Mouse (Mus musculus) adrenal gland (tissue): ENCODE data around the gene Sigmar1.
"Not testable (repeated sequence)": the region's sequence is repeated elsewhere in the genome, so short reads cannot be mapped to it uniquely, and the experiment has no call there.

ENCODE experiments used
- intact Hi-C: fragments of 180-260 bp; cut with DNase I; formaldehyde crosslinking; loops from one replicate; pipeline ENCODE4 v1.15.1; 2025
- long read RNA-seq, 2 experiments: library from polyadenylated mRNA; unstranded; transcript quantifications; one replicate each; pipeline ENCODE4 v2.0.0; 2020; ENCODE audit warnings: borderline replicate concordance in 1 of 2; ENCODE audit not compliant: insufficient replicate concordance in 1 of 2

Sigmar1 gene
- long read RNA-seq, experiment 1, transcript Sigmar1-201 (4 exons, 1,640 nt) = major isoform, 9 of 15 reads
- long read RNA-seq, experiment 1, partial matches to known transcripts = 1 of 15 reads
- long read RNA-seq, experiment 1, other reads (novel, unspliced or antisense) = 3 of 15 reads
- long read RNA-seq, experiment 2, transcript Sigmar1-203 (3 exons, 1,087 nt) = minor isoform, 6 of 25 reads
- long read RNA-seq, experiment 2, transcript Sigmar1-201 (4 exons, 1,640 nt) = major isoform, 12 of 25 reads
- long read RNA-seq, experiment 2, partial matches to known transcripts = 2 of 25 reads
- long read RNA-seq, experiment 2, other reads (novel, unspliced or antisense) = 5 of 25 reads

DNA sequence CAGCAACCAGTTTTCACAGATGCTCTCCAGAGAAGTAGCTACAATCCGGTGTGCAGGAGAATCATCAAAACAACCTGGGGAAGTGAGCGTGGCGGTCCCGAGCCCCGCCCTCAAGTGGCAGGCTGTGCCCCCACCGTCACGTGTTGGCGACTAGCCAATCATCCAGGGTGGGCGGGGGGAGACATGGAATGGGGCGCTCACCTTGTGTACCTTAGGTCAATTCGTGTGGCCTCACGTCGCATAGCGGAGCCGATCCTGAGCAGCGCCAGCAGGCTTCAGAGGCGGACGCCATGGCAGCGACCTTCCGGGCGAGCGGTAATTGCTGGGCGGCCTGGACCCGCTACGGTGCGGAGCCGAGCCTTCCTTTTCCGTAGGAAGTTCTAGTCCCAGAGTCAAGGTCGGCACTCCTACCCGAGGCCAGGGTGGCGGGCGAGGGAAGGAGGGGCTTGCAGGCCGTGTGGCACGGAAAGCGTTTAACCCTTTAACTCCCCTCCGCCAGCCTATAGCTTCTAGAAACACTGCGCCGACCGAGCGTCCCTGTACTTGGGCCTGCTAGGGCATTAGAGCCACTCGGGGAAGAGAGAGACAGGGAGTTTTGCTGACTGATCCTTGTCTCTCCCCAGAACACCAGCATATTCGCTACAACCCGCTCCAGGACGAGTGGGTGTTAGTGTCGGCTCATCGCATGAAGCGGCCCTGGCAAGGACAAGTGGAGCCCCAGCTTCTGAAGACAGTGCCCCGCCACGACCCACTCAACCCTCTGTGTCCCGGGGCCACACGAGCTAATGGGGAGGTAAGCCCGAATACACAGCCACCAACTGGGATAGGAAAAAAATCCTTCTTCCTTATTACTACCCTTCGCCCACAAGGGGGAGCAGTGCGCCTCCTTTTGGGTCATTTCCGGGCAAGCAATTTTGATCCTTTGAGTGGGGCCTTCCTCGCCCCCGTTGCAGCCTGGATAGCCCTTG is at the start of gene Sigmar1:
Sigmar1 (minus strand) TSS at position 820 of the 968 bp plus-strand sequence.
- intact Hi-C loops = no loop called here

DNA sequence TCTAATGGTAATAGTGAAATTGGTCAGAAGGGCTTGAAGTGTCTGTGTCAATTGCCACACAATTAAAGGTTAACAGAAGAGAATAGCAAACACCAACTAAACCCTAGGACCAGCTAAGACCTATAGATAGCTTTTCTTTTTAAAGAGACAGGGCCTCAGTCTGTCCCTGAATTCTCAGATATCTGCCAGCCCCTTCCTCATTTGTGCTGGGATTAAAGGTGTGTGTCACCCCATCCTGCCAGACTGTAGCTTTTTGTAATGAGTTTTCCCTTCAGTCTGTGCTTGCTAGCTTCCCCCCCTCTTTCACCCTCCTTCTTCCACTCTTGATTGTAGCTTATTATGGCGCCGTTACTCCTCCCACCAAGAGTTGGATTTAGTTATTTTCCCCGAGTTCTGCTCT is 27.2 kb upstream of the Sigmar1 start:
- intact Hi-C loops = not testable (repeated sequence)

DNA sequence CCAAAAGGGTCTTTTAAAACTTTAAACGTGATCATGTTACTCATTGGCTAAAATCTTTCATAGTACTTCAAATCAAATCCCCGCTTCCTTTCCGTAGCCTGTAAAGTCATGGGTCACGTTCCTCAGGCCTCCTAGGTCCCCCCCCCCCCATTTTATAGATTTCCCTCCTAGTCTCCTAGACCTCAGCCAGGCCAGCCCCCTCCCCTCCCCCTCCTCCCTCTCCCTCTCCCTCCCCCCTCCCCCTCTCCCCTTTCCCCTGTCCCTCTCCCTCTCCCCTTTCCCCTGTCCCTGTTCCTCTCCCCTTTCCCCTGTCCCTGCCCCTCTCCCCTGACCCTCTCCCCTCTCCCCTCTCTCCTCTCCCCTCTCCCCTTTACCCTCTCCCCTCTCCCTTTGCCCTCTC is 26.8 kb upstream of the Sigmar1 start:
- intact Hi-C loops = not testable (repeated sequence)

DNA sequence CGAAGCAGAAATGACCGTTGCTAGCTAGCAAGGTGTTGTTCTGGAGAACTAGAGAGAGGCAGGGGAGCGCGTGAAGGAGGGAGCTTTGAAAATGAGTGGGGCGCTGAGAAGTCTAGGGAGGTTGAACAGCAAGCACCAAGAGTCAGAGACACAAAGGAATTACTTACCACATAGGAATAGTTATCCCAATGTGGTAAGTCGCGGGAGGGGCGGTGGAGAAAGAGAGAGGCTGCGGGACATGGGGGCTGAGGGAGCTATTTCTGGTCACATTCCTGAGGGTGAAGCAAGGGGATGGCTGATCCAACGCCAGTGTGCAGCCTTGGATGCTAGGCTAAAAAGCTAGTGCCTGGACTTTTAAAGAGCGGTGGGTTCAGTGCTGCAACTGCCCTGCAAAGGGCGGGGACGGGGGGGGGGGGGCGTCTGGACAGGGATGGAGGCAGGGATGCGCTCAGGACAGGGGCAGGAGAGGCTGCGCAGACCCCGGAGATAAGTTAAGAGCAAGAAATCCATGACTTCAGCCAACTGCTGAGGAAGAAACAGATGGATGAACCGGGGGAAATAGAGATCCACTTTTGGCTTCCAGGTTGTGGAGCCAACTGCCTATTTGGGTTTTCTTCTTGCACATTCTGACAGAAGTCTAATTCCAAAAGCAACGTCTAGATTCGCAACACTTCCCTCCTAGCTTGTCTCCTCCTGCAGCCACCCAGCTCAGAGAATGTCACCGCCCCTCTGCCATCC is 26.0 kb upstream of the Sigmar1 start:
- intact Hi-C loops = not testable (repeated sequence)

DNA sequence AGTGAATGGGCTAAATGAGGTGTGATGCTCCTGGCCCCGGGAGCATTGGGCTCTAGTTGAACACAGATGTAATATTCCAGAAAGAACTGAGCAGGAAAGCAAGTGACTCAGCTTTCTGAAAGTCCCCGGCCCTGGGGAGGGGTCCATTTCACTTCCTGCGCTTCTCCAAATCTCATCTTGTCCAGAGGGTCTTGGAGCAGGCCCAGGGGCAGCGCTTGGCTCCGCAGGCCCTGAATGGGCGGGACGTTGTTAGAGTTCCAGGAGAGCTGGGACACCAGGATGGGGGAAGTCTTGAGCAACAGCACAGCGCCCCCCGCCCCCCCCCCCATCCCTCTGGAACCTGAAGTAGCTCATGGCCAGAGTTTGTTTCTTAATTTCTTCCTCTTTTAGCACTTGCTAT is 25.3 kb upstream of the Sigmar1 start:
- intact Hi-C loops = not testable (repeated sequence)

DNA sequence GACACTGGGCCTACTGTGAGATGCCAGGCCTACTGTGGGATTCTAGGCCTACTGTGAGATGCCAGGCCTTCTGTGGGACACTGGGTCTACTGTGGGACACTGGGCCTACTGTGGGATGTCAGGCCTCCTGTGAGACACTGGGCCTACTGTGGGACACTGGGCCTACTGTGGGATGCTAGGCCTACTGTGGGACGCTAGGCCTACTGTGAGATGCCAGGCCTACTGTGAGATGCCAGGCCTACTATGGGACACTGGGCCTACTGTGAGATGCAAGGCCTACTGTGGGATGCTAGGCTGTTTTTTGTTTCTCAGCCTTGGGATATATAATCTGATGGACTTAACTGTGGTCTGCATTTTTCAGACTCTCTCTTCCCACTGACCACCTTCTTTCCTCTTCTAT is 19.9 kb upstream of the Sigmar1 start:
- intact Hi-C loops = not testable (repeated sequence)

DNA sequence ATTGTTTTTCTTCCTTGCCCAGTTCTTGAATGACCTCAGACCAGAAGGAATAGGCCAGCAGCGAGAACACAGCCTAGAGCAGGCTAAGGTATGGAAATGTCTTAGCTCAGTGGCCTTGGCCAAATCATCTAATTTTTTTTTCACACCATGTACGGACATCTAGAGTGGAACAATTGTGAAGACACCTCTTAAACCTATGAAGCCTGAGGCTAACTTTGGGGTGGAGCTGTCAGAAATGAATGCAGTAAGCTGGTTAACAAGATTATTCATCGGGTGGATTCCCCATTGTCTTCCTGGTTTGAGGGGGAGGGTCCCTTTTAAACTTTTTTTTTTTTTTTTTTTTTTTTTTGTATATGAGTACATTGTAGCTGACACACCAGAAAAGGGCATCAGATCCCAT is 18.5 kb upstream of the Sigmar1 start:
- intact Hi-C loops = not testable (repeated sequence)

DNA sequence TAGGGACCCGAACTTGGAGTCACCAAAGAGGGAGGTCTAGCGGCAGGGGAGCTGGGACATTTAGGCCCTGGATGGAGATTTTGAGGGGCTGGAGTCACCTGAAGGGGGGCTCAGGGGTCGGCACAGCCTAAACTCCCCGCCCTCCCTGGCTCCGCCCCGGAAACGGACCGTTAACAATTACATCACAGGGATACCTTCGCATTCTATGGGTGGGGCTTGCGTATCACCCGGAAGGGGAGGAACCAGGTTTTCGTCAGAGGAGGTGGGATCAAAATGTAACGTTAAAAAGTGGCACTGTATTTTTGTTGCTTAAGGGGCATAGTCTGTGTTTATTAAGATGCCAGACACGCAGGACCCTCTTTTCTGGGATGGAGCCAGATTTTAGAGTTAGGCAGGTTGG is 18.0 kb upstream of the Sigmar1 start, which contains the start of gene Ccl27a:
Ccl27a (minus strand) TSS at position 246 of the 400 bp plus-strand sequence.
- intact Hi-C loops = not testable (repeated sequence)

DNA sequence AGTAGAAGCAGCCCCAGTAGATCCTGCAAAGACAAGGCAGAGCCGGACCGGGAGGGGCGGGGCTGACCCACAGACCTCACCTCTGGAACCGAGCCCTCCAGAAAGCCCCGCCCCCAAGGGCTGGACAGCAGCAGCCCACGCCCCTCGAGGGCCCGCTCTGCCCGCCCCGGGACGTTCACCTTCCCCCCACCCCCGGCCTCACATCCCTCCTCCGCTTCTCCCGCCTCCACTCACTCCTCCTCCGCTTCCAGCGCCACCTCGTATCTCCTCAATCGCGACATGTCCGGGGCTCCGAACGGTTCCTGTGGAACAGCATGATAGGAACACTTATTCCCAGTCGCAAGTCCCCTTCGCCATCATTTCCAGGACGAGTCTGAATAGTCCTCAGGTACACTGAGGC is 17.5 kb upstream of the Sigmar1 start:
- intact Hi-C loops = not testable (repeated sequence)

DNA sequence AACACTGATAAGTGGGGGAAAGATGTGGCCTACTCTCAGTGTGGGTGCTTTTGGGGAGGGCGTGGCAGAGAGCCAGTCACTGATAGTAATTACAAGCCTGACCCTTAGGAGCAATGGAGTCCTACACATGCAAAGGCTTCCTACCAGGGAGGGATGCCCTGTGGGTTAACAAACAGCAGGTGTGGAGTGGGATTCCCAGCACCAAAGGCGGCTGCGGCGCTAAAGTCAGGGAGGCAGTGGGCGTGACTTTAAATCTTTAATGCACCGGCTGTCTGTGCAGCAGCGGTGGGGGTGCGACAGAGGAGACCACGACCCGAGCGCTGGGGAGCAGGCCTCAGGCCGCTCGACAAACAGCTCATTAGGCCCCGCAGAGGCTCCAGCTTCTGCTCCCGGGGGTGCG is 17.0 kb upstream of the Sigmar1 start:
- intact Hi-C loops = not testable (repeated sequence)

DNA sequence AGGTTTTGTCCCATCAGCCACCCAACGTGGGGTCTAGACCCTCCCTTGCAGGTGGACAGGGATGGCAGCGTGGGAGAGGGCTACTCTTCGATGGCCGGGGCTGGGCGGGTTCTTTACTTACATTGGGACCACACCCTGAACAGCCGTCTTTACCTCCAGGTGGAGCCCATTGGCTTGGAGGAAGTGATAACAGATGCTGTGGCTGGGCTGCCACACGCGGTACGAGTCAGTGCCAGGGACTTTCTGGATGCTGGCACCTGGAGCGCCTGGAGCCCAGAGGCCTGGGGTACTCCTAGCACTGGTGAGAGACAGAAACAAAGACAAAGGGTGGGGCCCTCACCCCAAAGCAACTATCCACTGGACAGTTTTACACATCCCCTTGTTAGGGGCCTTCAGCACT is 11.3 kb upstream of the Sigmar1 start:
- intact Hi-C loops = not testable (repeated sequence)

DNA sequence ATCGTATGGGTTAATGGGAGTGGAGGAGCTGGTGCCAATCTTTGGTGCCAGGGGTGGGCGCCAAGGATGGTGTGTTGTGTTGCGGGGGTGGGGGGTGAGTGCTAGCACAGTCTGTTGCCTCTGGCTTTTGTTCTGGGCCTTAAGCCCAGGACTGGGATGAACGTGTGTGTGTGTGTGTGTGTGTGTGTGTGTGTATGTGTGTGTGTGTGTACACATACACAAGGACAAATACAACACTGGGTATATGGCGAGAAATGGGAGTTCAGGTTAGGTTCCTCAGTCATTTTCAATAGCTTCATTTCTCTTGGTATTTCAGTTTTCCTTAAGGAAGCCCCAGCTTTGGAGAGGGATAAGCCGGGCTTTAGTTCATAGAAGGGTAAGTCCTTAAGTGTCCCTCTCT is 7.2 kb upstream of the Sigmar1 start:
- intact Hi-C loops = not testable (repeated sequence)

DNA sequence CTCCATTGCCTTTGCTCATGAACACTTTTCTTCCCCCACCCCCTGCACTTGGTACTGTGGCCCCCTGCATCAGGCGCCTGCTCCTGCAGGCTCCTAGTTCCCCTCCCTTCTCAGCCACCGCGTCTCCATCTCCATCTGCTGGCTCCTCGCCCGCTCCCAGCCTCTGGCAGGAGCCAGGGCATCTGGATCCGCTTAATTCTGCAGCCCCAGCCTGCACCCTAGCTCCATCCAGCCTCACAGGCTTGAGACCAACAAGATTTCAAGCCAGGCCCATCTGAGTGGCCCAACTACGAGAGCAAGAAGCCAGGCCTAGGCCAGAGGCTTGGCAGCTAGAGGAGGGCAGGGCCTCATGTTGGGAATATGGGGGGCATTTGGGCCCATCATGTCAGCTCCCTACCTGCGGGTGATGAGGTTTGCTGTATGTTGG is 6.7 kb upstream of the Sigmar1 start:
- intact Hi-C loops = not testable (repeated sequence)

DNA sequence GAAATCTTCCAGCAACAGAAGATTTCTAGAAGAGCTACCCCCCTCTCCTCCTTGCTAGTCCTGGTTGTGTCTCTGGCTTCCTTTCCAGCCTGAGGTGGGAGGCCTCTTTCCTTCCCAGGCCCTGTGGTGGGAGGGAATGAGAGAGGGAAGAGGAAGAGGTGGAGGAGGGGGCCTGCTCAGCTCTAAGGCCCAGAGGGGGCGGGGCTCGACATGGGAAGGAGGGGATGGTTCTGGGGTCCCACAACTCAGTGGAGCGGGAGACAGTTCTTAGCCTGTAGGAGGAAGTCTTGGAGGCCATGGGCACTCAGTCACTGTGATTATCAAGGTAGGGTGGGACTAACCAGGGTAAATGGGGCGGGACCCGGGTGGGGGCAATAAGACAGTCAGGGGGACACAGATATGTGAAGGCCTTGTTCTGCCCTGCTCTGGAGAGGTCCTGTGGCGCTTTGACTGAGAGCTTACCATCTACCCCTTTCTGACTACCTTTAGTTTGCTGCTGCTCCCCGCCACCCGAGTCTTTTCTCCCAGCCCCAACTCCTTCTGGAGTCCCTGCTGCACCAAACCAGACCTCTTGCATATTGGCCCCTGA is 6.2 kb upstream of the Sigmar1 start:
- intact Hi-C loops = no loop called here

DNA sequence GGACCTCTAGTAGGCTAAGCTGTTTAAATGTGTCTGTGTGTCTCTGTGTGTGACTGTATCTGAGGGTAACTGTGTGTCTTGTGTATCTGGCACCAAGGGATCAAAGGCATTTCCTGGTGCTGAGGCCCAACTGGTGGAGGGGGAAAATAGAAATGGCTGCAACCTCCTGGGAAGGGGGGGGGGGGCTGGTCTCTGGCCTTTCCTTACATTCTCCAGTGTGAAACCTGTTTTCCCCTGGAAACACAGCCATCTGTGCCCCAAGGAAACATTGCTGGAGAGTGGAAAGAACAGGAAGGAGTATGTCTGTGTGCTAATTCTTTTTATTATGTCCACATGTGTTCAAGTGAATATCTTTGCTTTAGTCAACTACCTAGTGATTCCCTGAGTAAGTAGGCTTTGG is 5.7 kb upstream of the Sigmar1 start:
- intact Hi-C loops = no loop called here

DNA sequence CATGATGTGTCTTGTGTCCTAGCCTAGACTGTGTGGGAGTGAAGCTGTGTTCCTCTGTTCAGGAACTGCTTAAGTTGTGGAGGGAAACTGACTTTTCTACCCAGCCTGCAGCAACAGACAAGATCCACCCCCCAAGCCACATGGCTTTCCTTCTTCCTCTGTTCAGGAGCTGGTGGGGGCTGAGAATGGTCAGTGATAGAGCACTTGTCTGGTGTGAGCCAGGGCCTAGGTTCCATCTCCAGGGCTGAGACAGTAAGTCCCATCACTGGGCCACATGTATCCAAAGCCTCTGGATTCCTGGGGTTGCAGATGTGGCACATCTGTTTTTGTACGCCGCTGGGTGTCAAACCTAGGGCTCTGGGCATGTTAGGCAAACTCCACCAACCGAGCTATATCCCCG is 5.0 kb upstream of the Sigmar1 start:
- intact Hi-C loops = no loop called here

DNA sequence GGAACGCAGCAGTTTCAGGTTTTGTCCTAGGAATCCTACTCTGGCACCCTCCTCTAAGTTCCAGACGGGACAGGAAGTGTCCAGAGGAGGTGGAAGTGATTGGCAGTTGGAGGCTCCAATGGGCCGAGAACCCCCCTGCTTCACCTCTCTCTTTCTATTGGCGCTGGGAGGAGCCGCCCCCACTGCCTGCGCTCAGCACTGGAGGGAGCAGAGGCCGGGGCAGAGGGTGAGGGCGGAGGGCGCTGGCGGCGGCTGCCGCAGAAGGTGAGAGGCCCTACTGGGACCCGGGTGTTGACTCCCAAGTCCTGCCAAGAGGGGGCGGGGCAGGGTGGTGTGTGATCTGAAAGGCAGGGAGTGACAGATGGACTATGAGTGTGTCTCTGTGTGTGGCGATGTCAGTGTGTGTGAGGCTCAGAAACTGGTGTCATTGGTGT is 4.3 kb upstream of the Sigmar1 start:
- intact Hi-C loops = no loop called here

DNA sequence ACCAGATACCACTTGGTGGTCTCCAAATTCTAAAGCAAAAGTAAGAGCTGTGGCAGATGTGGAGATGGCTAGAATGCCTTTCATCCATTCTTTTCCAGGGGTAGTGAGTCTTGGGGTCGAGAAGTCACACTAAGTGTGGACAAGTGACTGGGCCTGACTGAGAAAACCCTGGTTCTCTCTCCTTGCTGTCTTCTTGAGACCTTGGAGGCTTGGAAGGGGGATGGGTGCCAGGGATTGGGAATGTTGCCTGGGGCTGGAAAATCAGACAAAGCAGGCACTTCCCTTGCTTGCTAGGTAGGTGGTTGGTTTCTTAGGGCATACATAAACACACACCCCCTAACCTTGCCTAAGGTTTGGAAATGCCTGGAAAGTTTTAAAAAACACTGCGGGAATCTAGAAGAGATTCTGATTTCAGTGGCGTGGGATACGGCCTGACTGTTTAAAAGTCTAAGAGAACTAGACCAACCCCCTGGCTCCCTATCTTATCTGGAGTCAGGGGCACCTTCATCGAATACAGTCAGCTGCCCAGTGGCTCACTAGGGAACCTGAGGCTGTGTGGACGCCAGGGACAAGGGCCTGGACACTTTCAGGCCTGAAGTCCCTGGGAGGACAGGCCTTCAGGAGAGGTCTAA is 3.8 kb upstream of the Sigmar1 start:
- intact Hi-C loops = no loop called here

DNA sequence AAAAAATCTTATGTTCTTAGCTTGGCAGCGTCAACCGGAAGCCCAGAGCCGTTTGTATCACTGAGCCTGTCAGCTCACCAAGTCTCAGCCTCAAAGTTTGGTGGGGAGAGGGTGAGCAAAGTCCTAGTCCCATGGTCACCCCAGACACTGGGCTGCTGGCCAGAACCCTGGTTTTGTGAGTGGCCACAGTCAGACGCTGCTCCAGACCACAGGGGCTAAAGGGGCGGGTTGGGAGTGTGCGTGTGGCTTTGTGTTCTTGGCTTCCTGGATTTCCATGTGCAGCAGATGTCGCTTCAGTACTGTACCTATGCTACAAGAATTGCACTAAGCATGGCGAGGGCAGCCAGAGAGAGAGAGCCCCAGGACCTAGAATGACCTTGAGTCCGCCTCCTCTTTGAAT is 3.2 kb upstream of the Sigmar1 start:
- intact Hi-C loops = no loop called here

DNA sequence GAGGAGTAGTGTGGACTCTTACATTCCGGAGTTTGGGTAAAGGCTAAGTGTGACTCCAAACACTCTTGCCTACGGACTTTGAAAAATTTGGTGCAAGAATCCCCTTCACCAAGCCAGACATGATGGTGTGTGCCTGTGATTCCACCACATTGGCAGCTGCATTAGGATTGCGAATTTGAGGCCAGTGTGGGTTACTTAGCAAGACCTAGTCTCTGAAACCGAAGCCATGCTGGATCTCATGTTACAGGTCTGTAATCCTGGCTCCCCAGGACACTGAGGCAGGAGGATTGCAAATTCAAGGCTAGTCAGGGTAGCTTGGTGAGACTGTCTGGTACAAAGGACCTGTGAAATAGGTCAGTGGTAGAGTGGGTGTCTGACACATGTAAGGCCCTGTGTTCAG is 2.7 kb upstream of the Sigmar1 start:
- intact Hi-C loops = no loop called here

DNA sequence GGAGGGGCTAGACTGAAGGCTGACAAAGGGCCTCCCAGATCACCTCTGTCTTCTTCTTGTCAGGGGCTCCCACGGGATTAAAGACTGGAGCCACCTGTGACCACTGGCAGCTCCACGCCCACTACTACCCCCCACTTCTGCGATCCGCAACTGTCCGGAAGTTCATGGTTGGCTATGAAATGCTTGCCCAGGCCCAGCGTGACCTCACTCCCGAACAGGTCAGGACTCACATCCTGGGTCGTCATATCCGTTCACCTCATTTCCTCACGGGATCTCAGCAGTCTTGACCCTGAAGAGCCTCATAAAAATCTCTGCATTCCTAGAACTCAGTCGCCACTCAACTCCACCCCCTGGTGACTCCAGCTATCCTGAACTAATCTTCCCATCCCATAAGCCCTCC is 2.1 kb upstream of the Sigmar1 start:
- intact Hi-C loops = no loop called here
